Mouse (Mus musculus) neural tube, embryonic 10.5 days (tissue): Measurements from ENCODE around the gene Rbfox1.

Experiments used
- DNase-seq: peaks from one replicate; pipeline ENCODE4 v3.0.0-alpha.2; 2017; ENCODE audit warnings: low spot score; ENCODE audit errors: extremely low spot score

Rbfox1 gene

DNA sequence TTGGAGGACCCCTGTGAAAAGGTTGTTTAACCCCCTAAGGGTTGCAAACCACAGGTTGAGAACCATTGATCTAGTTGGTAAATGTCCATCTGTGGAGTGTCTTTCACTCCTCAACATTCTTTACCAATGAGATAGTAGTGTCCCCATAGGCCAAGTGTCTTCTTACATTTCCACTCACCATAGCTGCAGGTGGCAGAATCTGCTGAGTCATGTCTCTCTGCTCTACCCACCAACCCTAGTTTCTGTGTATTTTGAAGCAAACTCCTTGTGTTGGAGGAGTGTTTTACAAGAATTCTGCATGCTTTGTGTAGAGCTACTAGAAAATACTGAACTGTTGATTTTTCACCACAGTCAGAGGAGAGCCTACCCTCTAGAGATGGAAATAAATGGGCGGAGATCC lies 1191.2 kb downstream of the Rbfox1 start:
- no peak for DNase-seq

DNA sequence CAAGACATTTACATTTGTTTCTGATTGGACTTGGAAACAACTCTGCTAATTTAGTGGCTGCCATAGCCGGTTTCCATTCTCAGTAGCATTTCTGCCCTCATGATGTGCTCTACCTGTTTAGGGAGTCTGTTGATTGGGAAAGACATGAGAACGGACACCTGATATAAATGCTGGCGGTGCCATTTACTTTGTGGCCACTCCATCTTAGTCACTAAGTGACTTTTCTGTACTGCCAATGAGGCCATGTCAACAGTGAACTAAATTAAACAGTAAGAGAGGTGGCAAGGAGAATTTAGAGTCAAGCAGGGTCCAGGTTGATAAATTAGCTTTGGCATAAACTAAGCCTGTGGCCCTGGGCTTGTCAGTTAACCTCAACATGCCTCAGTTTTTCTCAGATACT lies 1191.6 kb downstream of the Rbfox1 start:
- DNase-seq, result no peak

DNA sequence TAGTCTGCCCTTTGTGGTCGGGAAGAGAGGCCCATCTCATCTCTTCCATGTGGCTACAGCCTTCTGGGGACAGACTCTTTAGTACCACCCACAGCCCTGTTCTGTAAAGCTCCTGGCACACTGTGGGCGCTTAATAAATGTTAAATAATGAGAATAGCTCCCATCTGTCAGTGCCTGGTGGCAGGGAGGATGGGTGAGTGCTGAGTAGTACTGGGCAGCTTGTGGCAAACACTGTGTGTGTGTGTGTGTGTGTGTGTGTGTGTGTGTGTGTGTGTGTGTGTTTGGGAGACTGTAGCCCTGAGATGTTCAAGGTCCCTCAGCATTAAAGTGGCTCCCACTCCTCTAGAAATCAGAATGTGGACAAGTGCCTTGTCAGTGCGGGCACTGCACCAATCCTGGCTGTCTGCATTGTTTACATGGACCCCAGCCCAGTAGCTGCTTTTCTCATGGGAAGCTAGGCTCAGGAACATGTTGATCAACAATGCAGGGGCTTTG lies 1196.0 kb downstream of the Rbfox1 start:
- DNase-seq, result no peak

DNA sequence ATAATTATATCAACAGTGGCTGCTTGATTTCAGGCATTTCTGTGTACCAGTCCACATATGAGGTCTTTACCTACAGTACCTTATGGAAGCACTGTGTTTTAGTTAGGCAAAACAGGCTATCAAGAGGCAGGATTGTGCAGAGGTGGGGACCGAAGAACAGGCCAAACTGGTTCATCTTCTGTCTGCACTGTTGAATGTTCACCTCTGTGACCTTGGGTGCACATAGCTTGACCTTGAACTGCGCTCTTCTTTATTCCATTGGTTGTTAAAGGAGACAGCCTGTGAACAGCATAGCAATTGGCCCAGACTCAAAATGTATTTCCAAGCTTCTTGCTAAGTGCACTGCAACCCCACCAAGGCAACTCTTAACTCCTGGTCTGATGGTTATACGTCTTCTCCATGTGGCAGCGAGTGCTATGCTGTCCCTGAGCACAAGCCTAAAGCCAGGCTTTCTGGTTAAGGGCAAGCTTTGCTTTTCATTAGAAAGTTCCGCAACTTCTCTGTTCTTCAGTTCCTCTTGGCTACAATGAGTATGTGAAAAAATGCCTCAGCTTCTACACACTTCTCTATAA lies 1196.6 kb downstream of the Rbfox1 start:
- DNase-seq, result no peak

DNA sequence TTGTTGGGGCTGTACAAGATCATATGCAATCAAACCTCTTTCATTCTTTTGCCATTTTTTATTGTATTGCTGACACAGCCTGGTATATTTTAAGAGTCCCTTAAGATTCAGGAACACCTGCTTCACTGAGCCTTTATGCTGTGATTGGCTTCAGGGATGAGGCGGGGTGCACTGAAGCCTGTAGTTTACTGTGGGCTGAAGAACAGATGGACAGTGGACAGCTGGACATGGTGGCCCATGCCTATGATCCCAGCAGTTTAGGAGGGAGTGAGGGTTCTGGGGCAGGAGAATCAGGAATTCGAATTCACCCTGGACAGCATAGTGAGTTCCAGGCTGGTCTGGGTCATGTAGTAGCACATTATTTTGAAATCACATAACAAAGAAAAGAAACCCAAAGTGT lies 1198.8 kb downstream of the Rbfox1 start:
- no peak for DNase-seq

DNA sequence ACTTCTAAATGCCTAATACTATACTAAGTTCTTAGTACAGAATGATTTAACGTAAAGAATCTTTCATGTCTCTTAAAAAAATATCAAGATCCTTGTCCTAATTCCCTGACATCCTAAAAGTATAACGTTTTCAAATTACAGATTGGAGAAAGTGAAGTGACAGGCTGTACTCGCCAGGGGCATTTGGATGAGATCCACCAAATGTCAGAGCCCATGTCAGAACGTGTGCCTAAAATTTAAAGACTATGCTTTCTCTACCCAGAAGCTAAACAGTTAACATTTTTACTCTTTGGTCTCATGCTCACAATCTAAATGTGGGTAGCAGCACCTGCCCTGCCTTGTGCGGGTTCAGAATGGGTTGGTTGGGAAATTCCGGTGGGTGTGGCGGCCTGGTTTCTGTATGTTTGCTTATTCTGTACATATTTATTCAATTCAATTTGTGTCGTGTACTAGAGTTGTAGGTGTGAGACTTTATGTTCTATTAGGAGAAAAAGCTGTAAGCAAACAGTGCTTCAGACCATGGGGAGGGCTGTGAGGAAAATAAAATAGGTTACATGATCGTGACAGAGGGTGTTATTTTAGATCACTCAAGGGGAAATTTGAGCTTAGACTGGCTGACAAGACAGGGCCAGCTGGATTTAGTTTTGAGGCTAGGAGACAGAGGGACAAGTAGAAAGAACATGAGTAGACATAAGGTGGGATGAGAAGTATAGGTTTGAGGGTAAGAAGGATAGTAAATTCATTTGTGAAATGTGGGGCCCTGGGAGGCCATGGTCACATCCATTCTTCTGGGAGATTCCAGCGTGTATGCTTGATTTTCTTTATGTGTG lies 1203.7 kb downstream of the Rbfox1 start:
- no peak for DNase-seq

DNA sequence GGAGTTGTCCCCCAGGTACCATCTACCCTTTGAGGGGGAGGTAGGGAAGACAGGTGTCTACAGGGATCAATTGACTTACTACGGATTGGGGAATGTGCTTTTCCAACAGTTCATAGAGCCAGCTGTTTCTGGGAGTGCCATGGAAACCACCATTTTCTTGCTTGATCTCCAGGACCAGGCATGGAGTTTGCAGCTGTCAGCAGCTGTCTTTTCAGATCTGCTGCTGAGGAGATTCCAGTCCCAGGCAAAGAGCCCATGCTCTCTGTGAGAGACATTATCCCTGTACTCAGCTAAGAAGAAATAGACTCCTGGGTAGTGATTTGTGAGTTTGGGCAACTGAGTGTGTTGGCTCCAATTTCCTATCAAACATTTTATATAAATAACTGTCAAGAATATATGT lies 1204.3 kb downstream of the Rbfox1 start:
- DNase-seq, result no peak

DNA sequence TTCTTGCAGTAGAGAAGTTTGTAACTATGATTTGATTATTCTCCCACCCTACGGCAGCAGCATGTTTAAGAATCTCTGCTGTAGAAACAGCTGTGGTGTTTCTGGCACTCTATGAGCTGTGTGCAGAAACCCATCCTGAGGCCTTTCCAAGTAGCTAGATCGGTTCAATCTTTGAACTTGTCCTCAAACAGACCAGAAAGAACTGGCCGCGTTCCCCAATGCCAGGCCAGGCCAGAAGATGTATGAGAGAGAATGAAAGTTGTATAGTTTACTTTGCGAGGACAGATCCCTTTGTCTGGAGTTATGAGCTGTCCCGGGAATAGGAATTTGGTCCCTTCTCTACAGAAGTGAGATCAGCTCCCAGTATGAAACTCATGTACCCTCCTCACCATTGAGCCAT lies 1205.0 kb downstream of the Rbfox1 start:
- no peak for DNase-seq

DNA sequence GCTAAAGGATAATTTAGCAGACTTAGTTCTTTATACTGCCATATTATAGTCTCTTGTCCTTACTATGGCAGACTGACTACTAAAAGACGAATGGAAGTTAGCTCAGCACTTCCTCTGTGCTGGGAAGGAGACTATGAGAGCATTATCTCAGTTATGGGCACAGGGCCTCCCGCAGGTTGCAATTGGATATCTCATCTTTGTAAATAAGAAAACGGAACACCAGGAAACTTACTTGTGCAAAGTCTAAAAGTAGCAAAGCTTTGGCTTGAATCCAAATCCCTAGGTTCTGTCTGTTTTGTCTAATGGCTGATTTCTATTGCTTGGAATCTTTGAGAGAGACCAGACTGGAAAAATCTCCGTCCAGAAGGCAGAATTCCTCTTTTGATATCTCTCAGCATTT lies 1207.7 kb downstream of the Rbfox1 start:
- DNase-seq, result no peak

DNA sequence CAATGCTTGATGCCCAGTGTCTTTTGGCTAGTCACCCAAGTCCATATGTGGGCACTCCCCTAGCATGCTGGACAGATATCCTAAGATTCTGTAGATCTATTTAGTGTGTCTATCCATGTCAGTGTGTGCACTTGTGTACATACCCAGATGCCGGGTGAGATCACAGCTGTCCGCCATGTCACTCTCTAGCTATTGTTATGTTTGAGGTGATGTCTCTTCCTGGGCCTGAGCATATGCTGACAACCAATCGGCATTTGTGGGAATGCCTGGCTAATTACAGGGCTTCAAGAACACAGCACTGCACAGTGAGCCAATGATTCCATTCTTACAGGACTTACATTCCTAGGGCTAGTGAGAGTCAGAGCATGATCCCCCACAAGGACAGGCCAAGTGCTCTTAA lies 1208.5 kb downstream of the Rbfox1 start:
- DNase-seq, result no peak

DNA sequence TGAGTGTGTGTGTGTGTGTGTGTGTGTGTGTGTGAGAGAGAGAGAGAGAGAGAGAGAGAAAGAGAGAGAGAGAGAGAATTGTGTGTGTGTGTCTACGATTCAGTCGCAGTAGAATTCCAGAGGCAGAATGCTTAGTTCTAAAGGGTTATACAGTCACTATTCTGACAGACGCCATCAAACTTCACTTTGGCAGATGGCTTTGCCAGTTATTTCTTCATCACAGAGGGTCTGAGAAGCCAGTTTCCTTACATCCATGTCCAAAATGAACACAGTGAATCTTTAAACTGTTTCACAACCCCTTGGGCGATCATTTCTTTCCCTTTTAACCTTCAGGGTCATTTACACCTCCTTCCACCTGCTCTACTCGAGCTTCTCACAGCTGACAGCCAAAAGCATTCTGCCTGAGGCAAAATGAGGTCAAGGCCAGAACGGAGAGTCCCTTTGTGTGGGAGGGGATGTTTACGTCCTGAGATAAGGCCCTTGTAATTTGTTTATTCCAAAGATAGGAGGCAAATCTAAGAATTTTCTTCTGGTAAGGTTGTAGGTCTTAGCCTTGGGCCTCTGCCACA lies 1209.1 kb downstream of the Rbfox1 start:
- no peak for DNase-seq

DNA sequence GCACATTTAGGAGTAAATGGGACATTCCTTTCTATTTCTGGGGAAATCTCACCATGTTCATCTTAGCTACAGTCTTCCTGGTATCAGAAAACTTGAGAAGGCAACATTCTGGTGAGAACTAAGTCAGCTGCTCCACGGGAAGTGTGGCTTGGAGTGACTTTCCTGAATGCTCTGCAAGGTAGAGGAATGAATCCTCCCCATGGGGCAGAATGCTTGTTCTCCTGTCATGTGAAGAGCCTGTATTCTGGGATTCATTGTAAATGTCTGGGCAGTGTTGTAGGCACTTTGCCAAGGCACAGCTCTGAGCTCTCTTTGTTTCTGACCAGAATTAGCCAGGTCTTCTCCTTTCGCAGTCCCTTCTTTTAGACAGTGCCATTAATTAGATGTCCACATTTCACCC lies 1211.9 kb downstream of the Rbfox1 start:
- no peak for DNase-seq

DNA sequence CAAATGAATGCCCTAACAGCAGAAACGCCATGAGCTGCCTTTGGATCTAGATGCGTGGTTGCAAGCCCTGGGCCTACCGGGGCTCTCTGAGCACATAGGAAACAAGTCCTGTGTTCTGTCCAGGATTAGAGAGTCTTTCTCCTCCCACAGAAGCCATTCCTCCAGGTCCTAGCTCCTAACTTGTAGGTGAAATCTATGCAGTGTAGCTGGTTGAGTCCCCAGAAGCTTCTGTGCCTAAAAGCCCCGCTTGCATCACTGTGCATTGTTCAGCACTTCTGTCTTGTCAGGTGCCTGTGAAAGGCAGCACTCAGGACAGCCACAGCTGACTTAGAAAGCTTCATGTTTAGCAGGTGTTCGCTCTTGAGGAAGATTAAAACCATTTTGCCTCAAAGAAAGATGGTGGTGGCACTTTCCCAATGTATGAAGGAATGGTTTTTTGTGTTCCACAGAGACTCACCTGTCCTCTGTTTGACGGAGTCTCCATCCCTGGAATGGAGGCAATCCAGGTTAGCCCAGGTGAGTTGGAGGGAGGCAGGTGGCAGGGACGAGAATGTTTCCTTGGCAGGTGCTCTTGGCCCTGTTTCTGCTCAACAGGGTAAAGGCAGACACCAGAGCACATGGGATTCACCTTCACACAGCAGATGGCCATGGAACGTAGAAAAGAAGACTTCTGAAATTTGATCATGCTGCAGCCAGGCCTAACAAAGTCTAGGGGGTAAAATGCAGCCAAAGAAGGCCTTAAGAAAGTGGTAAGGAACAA lies 1213.0 kb downstream of the Rbfox1 start:
- no peak for DNase-seq

DNA sequence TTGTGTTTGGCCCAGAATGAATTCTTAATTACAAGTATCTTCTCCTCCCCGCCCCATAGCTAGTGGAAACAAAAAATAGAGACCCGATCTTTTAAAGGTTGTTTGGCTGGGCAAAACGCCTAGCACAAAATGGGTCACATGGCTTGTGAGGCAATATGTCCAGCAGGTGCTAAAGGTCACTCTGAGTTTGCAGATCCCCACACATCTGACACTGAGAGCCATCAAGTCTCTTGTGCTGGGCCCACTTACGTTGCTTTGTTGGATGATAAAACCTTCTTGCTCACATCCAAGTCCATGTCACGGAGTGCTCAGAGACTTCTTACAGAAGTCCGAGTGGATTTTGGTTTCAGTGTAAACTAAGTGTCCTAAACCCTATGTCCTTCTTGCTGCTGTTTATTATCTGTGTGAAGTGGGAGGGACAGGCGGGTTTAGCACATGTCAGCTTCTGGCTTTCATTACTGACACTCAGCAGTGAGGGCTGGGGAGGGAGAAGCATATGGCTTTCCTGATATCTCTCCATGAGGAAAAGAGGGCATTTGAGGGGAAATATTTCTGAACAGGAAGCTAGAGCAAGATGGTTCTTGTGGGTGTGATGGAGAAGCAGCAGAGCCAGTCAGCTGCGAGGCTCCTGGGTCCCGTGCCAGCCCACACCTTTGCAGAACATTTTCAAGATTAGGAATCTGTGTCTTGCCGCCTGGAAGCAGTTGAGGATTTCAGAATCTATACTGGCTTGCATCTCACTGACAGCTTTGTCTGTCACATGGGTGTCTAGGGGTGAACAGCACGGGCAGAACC lies 1214.5 kb downstream of the Rbfox1 start:
- no peak for DNase-seq

DNA sequence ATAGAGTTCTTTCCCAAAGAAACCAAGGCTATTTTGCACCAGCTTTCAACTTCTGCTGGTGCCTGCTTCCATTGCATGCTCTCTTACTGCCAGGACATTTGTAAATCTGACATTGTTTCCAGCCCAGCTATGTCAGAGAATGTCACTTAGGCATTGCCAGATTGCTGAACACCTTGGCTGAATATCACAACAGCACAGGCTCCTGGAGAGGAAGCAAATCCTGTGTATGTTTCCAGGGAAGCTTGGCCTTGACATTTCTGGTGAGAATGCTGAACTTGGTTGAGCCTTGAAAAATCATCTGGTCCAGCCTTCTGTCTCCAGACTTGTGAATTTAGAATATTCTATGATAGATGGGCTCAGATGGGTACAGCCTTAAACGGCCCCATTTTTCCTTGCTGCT lies 1217.3 kb downstream of the Rbfox1 start:
- no peak for DNase-seq

DNA sequence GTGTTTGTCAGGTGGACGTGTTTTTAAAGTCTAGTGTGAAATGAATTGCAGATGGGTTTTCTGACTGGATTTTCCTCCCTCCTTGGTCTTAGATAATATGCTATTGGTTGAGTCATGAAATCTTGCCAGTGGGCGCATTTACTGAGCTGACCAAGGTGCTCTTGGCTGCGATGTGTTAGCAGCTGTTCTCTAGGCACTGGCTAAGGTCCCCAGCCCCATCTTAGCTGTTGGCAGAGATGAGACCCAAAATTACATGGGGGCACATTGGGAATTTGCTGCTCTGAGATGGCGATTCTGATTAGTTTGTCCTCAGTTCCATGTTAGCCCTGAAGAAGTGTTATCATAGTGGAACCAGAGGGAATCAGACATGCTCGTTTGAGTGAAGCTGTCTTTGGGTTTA lies 1218.1 kb downstream of the Rbfox1 start:
- no peak for DNase-seq

DNA sequence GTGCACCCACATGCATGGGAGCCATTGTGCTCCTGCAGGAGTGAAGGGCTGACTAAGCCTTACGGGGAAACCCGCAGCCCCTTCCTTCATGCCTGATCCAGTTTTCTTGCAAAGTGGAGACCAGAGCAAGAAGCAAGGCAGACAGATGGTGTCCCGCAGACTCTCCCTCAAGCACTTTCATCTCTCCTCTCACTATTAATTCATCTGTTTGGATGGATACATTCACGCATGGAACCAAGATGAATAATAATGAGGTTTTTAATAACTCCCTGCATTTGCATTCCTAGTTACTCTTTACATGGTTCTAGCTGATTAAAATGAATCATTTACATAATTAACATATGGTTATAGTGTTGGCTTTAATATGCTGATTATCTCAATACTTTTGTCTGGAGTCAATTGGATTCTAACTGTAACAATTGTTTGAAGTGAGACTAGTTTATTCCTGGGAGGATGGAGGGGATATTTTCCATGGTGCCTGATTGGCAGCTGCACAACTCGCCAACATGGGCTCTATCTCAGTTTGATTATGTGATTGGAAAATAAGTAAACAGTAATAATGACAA lies 1221.4 kb downstream of the Rbfox1 start:
- no peak for DNase-seq

DNA sequence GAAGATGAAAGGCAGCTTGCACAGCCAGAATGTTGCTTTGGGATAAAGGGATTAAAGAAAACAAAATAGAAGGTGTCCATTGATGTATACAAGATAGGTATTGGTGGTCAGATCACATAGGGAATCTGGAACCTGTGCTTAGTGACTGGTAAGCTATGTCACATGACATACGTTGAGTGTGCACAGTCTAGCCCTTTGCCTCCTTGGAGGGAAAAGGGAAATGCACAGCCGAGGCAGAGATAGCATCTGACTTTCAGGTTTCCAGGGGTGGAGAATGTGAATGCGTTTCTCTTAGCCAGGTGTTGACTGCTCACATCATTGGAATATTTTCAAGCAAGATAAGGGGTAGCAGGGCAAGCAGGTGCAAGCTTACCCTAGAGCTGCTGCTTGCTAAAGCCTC lies 1230.8 kb downstream of the Rbfox1 start:
- no peak for DNase-seq

DNA sequence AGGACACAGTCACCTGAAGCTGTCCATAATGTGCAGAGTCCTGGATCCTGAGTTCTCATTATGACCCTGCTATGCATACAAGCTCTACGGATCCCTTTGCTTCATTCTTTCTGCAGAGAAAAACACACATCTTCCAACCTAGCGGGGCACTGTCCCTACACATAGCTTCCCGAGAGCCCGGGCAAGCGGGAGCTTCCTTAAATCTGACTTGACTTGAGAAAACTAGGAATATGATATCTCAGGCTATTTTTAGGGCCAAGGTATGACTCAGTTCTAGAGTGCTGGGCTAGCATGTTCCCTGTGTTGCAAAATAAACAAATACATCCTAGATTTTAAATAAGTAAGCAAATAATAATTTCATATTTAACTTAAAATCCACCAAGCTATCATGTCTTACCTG lies 1244.4 kb downstream of the Rbfox1 start:
- no peak for DNase-seq

DNA sequence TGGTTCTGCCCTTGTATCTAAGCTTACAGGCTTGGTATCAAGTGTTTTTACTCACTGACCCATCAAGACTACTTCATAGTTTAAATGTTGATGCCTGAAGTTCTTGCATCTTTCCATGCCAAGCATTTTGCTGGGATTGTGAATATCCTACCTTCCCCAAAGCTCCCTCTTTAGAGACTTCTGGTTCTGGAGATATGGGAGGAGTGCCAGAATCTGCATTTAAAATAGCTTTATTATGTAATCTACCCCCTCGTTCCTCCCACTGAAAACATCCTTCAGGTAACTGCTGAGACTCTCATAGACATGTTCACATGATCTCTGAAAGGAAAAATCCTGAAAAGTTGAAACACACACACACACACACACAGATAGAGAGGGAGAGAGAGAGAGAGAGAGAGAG lies 1247.3 kb downstream of the Rbfox1 start:
- no peak for DNase-seq

DNA sequence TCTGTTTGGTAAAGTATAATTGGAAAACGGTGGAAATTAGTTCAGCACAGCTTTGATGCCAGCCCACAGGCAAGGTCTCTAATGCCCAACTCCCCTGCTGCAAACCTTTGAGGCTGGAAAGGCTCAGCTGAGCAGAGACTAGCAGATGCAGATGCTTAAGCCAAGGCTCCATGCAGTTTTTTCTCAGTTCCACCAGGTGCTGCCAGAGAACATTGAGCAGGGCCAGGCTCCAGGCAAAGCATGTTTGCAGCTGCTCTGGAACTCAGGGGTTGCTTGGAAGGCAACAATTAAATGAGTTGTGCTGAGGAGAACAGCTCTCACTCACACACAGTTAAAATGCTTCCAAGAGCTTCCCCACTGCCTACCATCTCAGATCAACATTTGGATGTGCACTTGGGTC lies 1251.8 kb downstream of the Rbfox1 start:
- DNase-seq, result no peak
